Mouse (Mus musculus) lung, postnatal 14 days (tissue): ENCODE results near the gene Olfr1299.

Experiments
- DNase-seq: peaks from one replicate; pipeline ENCODE4 v3.0.0; 2021

Gene Olfr1299

GRCm38 (mm10) chr2:111661119-111661518, at the start of gene Olfr1299:
Gene Olfr1299, plus strand, starts transcription at chr2:111661419.
- no peak for DNase-seq

DNA sequence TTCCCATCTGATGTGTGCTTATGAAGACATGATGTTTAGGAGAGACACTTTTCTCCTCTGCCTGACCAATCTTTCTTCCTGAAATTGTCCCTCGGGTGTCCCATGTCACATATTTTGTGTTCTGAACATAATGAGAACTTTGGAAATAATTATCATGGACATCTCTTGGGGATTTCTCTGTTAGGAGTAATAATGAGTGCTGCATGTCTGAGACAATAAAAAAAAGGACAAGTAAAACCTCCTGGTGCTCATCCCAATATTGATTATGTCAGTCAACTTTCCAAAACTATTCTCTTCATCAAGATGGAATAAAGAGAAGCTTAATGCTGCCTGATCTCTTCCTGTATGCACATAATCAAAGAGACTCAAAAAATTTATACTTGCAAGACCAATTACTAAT, 34.8 kb upstream of the Olfr1299 start, which contains the start of gene Olfr1297:
TSS of gene Olfr1297 (minus strand) at position 101 of the 400 bp plus-strand sequence.
- DNase-seq: no peak

- no peak for DNase-seq
These were observed 12.1 kb upstream of the Olfr1299 start, which contains the start of gene Olfr1298 for GRCm38 (mm10) chr2:111649101-111649500. Gene Olfr1298, minus strand, starts transcription at chr2:111649201.
